Mouse (Mus musculus) bone marrow macrophage, adult 2 months (primary cell): ENCODE data around the gene Kcnmb2.

Source experiments
- CTCF ChIP-seq: IDR thresholded peaks from 2 replicates; pipeline ENCODE4 v1.5.1; 2012; ENCODE audit warnings: low read depth, mild to moderate bottlenecking, low read length, moderate library complexity
- POLR2A ChIP-seq: IDR thresholded peaks from 2 replicates; pipeline ENCODE4 v1.6.1; 2012; ENCODE audit warnings: mild to moderate bottlenecking, low read depth, low read length, borderline replicate concordance

DNA sequence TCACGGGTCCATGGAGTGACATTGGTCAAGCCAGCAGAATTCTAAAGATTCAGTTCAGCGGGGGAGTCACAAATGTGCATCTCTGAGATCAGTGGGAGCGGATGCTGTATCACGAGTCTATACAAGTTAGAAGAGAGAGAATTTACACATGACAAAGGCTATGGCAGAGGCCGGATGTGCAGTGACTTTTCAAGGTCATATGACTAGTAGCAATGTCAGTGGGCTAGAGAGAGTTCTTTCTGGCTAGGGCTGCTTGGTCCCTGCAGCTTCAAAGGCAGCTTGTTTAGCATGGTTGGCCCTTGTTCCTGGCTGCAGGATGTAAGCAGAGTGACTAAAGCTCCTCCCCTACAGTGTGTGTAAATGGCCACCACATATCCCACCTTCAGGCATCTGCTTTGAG, 217.5 kb downstream of the Kcnmb2 start:
- TF ChIP-seq POLR2A, result no peak
- TF ChIP-seq CTCF, result no peak
